Mouse (Mus musculus): ENCODE measurements around the gene Capn12.

Gene Capn12

GRCm38 (mm10) chr7:28881199-28881598, at the start of gene Capn12:
Capn12 (plus strand) TSS chr7:28881422.
- no peak for DNase-seq (ENCODE audit: extremely low read depth, low read depth)

GRCm38 (mm10) chr7:28832137-28832536, 49.1 kb upstream of the Capn12 start:
- peak; percentile 65 for DNase-seq (ENCODE audit: extremely low read depth, low read depth)

GRCm38 (mm10) chr7:28833723-28834347, 47.4 kb upstream of the Capn12 start, which contains the start of gene Lgals4:
Lgals4 (plus strand) TSS chr7:28833854.
- no peak for DNase-seq (ENCODE audit: extremely low read depth, low read depth)

GRCm38 (mm10) chr7:28836936-28837335, 44.3 kb upstream of the Capn12 start:
- no peak for DNase-seq (ENCODE audit: extremely low read depth, low read depth)

- no peak for DNase-seq (ENCODE audit: extremely low read depth, low read depth)
Measured at GRCm38 (mm10) chr7:28838331-28838730, 42.9 kb upstream of the Capn12 start.

- DNase-seq (ENCODE audit: extremely low read depth, low read depth): no peak
Measured at GRCm38 (mm10) chr7:28847273-28847672, 33.9 kb upstream of the Capn12 start.

- no peak for DNase-seq (ENCODE audit: extremely low read depth, low read depth)
Measured at GRCm38 (mm10) chr7:28849700-28850236, 31.5 kb upstream of the Capn12 start.

GRCm38 (mm10) chr7:28850642-28851041, 30.6 kb upstream of the Capn12 start:
- DNase-seq (ENCODE audit: extremely low read depth, low read depth): no peak

- no peak for DNase-seq (ENCODE audit: extremely low read depth, low read depth)
Measured at GRCm38 (mm10) chr7:28859953-28860352, 21.3 kb upstream of the Capn12 start.

GRCm38 (mm10) chr7:28860898-28861297, 20.3 kb upstream of the Capn12 start:
- DNase-seq (ENCODE audit: extremely low read depth, low read depth): no peak

- DNase-seq (ENCODE audit: extremely low read depth, low read depth): no peak
Measured at GRCm38 (mm10) chr7:28862817-28863499, 18.3 kb upstream of the Capn12 start.

GRCm38 (mm10) chr7:28863540-28863939, 17.7 kb upstream of the Capn12 start, which contains the start of gene Lgals7:
Lgals7 (plus strand) TSS chr7:28863853.
- DNase-seq (ENCODE audit: extremely low read depth, low read depth): no peak

GRCm38 (mm10) chr7:28864288-28864750, 16.9 kb upstream of the Capn12 start:
- no peak for DNase-seq (ENCODE audit: extremely low read depth, low read depth)

- peak; percentile 92 for DNase-seq (ENCODE audit: extremely low read depth, low read depth)
Measured at GRCm38 (mm10) chr7:28865481-28866300, 15.5 kb upstream of the Capn12 start.

GRCm38 (mm10) chr7:28866769-28867507, 14.3 kb upstream of the Capn12 start:
- DNase-seq (ENCODE audit: extremely low read depth, low read depth): peak; percentile 47

- DNase-seq (ENCODE audit: extremely low read depth, low read depth): peak; percentile 48
Measured at GRCm38 (mm10) chr7:28867508-28868340, 13.5 kb upstream of the Capn12 start.

GRCm38 (mm10) chr7:28870901-28871664, 10.1 kb upstream of the Capn12 start:
- DNase-seq (ENCODE audit: extremely low read depth, low read depth): peak; percentile 63

- no peak for DNase-seq (ENCODE audit: extremely low read depth, low read depth)
Measured at GRCm38 (mm10) chr7:28874565-28874964, 6.7 kb upstream of the Capn12 start.

- no peak for DNase-seq (ENCODE audit: extremely low read depth, low read depth)
Measured at GRCm38 (mm10) chr7:28876099-28876498, 5.1 kb upstream of the Capn12 start.
